Comparison of ENCODE assay signal across 9 mouse cellular contexts in genomic region chr3:35973551-35973950, GRCm38 (mm10). TPM values are rescaled to one million over a fixed set of nuclear protein-coding genes. Genes with fewer than 3 reads are reported as not detected.
DNase-seq lines count a peak whose midpoint lies in the region; TF ChIP-seq lines count a peak whose summit lies in the region.
"Had no signal": no experiment of that assay in that cellular context is flagged by ENCODE, and none has a peak within 500 bp of the region (broad histone marks: within the 10 kb centered on the region; RNA-seq: fewer than 3 reads in every experiment).

No protein-coding gene starts in this region.

- TF ChIP-seq POLR2A in spleen, adult 2 months (IDR thresholded peaks at IDR 0.05; ENCODE audit: low read depth, low read length) = no peak

- 54% methylated on average over 7 of the region's 7 CpGs for WGBS in spleen, adult 2 months

- no peaks in the 10 kb centered on the region for H3K27me3 ChIP-seq in spleen, adult 2 months (ENCODE audit: control insufficient read depth, insufficient read depth, low read length)
- H3K27me3 ChIP-seq: midbrain, embryonic 12.5 days had no signal

- intact Hi-C loops in heart, postnatal 10 days (cut with DNase I) = loop anchor here (1.0 to 5.0 kb wide), 3 partner anchors 87 to 285 kb away; no protein-coding TSS in a partner anchor
- intact Hi-C loops in heart, postnatal 36 days (cut with DNase I) = loop anchor here (2.0 to 5.0 kb wide), 2 partner anchors 87 to 286 kb away; no protein-coding TSS in a partner anchor

- peak; percentile 60; the same call in 1 of the 2 replicates for TF ChIP-seq CTCF in spleen, adult 2 months (IDR thresholded peaks at IDR 0.05; ENCODE audit: extremely low read depth, insufficient read depth, insufficient read length, insufficient replicate concordance)

- H3K9ac ChIP-seq in ES-E14 (ENCODE audit: insufficient read depth, low read depth, low read length, poor library complexity, severe bottlenecking) = no peak overlapping the region
- H3K9ac ChIP-seq: midbrain, embryonic 12.5 days had no signal

- peak; percentile 21 to 50 for DNase-seq in heart, postnatal 10 days
- no peak for DNase-seq in heart, postnatal 36 days
- DNase-seq in 416B (ENCODE audit: low read depth) (peak; percentile 67), ES-E14 (ENCODE audit: low read depth, low spot score) (peak; percentile 71)
- peak; percentile 19 for DNase-seq in embryo, embryonic 9.5 days (ENCODE audit: extremely low spot score)
- DNase-seq in kidney, postnatal 36 days = peak; percentile 38 to 73
- peak; percentile 14 to 40 for DNase-seq in spleen, adult 2 months (ENCODE audit: low read depth in 1 of 2, low spot score in 2 of 2)
- DNase-seq in ovary, postnatal 36 days (ENCODE audit: low spot score) = no peak

- peaks cover 17% of the 10 kb centered on the region; the same call in 1 of the 2 replicates for H3K36me3 ChIP-seq in ES-E14 (ENCODE audit: control insufficient read depth, insufficient read depth, low read length, poor library complexity, severe bottlenecking)
- peaks cover 6% of the 10 kb centered on the region for H3K36me3 ChIP-seq in spleen, adult 2 months (ENCODE audit: control insufficient read depth, insufficient read depth, low read length)

- H3K9me3 ChIP-seq in ES-E14 (ENCODE audit: control insufficient read depth, insufficient read depth, low read depth, low read length) = no peaks in the 10 kb centered on the region
- H3K9me3 ChIP-seq: midbrain, embryonic 12.5 days had no signal

- in situ Hi-C loops in ES-E14 (cut with MboI; ENCODE audit: low sequenced_read_pairs in 2 of 2, unreplicated experiment in 2 of 2) = loop anchor here in 1 of 2 experiments (10.0 kb wide), 2 partner anchors 171 to 279 kb away; no protein-coding TSS in a partner anchor

- peak overlapping the region in 1 of 2 experiments; percentile 46; a peak in 2 of 4 replicates for H3K4me3 ChIP-seq in ES-E14 (ENCODE audit: insufficient read depth in 1 of 2, low read depth in 1 of 2, low read length in 2 of 2, poor library complexity in 1 of 2, severe bottlenecking in 1 of 2)
- no peak overlapping the region for H3K4me3 ChIP-seq in spleen, adult 2 months (ENCODE audit: extremely low read depth, insufficient read depth, insufficient read length)
- H3K4me3 ChIP-seq: midbrain, embryonic 12.5 days had no signal

- peaks cover 0 to 5% of the 10 kb centered on the region in 2 experiments; a peak in 1 of 4 replicates for H3K4me1 ChIP-seq in ES-E14 (ENCODE audit: control insufficient read depth in 2 of 2, insufficient read depth in 2 of 2, low read length in 2 of 2, poor library complexity in 1 of 2)
- no peaks in the 10 kb centered on the region for H3K4me1 ChIP-seq in spleen, adult 2 months (ENCODE audit: control insufficient read depth, insufficient read depth, insufficient read length)
- H3K4me1 ChIP-seq: midbrain, embryonic 12.5 days had no signal

- H3K27ac ChIP-seq in ES-E14 (ENCODE audit: insufficient read depth, low read depth, low read length, poor library complexity, severe bottlenecking) = no peak overlapping the region
- H3K27ac ChIP-seq in spleen, adult 2 months (ENCODE audit: insufficient read depth, low read length) = no peak overlapping the region
- H3K27ac ChIP-seq: midbrain, embryonic 12.5 days had no signal

TF ChIP-seq in ES-E14, 5 proteins besides CTCF, POLR2A, EP300 and RAD21:
- TF ChIP-seq CHD2 (IDR thresholded peaks at IDR 0.05; ENCODE audit: low read depth, low read length) = no peak
- peak; percentile 67; the same call in 1 of the 2 replicates for TF ChIP-seq ZC3H11A (IDR thresholded peaks at IDR 0.05; ENCODE audit: borderline replicate concordance, low read depth, low read length)
- no peak for TF ChIP-seq ZNF384 (IDR thresholded peaks at IDR 0.05; ENCODE audit: low read depth, low read length)
- no peak for TF ChIP-seq HCFC1 (IDR thresholded peaks at IDR 0.05; ENCODE audit: borderline replicate concordance, insufficient read depth, low read length)
- no peak for TF ChIP-seq MAFK (IDR thresholded peaks at IDR 0.05; ENCODE audit: insufficient read depth, low read depth, low read length)

RNA-seq across cellular contexts. Expression of gene Mccc1, which starts 26.9 kb away (rescaled TPM):
- total RNA-seq in heart, postnatal 10 days (2021) = 10 to 100 TPM; 45.5 to 49.9 TPM
- total RNA-seq in heart, postnatal 36 days (2021) = 10 to 100 TPM; 91.8 to 92.6 TPM
- 16.6 and 20.3 TPM in 2 replicates for total RNA-seq in ES-E14 (2012; rRNA removed)
- 4.7 and 4.8 TPM in 2 replicates for polyA plus RNA-seq in spleen, adult 2 months (2012; rRNA removed)

RNA-seq across cellular contexts. Expression of gene Dcun1d1, which starts 36.3 kb away (rescaled TPM):
- total RNA-seq in heart, postnatal 10 days (2021) = 10 to 100 TPM; 67.6 to 68.3 TPM
- total RNA-seq in heart, postnatal 36 days (2021) = 10 to 100 TPM; 52.6 to 60.9 TPM
- total RNA-seq in ES-E14 (2012; rRNA removed) = 28.2 and 32.3 TPM in 2 replicates
- 3.6 and 7.4 TPM in 2 replicates for polyA plus RNA-seq in spleen, adult 2 months (2012; rRNA removed)

Comparison
In these comparisons a context has a peak if more than half of its experiments do, and no peak if none do; other contexts are left out.
1. DNase-seq: peak in heart, postnatal 10 days (2 of 2), 416B (single experiment), ES-E14 (single experiment), embryo, embryonic 9.5 days (single experiment), kidney, postnatal 36 days (2 of 2) and spleen, adult 2 months (2 of 2); none in heart, postnatal 36 days (0 of 2) and ovary, postnatal 36 days (single experiment).